Mouse (Mus musculus) telencephalon, adult 2 months (tissue): ENCODE results near the gene Gpr176.

Source experiments
- DNase-seq: peaks from one replicate; pipeline ENCODE4 v3.0.0-alpha.2; 2011; ENCODE audit warnings: low read depth, low spot score

The Gpr176 gene

GRCm38 (mm10) chr2:118373572-118374279 is 507 bp upstream of the Gpr176 start:
- peak; percentile 74 for DNase-seq

DNA sequence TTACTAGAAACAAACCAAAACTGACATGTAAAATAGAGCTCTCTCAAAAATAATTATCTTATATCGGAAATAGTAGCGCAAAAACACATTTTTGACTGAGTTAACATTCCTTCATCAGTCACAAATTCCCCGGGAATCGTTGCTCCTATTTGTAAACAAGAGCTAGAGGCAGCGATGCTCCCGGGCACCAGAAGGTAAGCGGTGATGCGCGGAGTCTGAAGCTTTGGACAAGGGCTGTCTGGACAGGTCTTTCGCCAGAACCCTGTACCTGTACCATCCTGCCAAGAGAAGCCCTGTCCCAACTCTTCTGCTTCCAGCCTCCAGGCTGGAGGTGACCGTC is 688 bp downstream of the Gpr176 start:
- no peak for DNase-seq

GRCm38 (mm10) chr2:118371841-118372240 is 1.4 kb downstream of the Gpr176 start:
- no peak for DNase-seq

DNA sequence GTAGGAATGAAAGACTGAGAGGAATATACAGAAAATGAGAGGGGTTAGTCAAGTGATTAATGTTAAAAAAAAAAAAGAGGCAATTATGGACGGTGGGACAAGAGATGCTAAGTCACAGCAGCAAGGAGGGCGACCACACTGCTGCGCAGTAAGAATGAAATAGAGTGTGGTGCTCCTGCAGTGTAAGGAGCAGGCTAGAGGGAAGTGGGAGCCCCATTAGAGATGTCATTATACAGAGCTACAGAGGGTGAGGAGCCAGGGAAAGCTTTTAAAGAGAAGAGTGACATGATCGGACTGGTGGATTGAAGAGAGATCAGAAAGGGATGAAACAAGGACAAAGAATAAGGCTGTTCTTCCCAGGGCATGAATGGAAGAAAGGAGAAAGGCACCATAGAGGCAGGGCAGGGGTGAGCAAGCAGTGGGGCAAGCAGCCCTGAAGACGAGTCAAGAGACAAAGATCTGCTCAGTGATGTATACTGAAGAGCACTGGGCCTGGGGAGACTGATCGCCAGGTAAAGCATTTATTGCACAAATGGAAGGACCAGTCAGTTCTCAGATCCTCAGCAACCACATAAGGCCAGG is 18.0 kb downstream of the Gpr176 start:
- DNase-seq, result no peak

DNA sequence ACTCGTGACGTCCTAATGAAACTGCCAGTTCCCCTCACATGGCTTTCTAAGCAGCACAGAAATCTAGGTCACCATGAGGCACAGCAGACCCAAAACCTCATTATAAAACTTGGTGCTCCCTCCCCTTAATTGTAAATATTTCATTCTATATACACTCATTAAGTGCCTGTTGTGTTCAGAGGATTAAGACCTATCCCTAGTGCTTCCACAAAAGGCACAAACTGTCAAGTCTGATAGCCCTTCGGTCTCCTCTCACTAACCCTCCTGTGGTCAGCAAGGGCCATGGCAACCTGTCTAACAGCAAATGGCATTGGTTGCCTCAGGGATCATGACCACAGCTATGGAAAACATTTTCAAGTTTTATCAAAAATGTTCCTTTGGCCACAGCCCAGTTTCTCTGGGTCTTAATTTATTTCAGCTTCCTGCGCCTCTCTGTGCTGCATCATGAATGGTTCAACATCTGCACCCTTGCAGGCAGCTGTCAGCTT is 19.3 kb downstream of the Gpr176 start:
- no peak for DNase-seq

- no peak for DNase-seq
Observed at GRCm38 (mm10) chr2:118353498-118353897, 19.7 kb downstream of the Gpr176 start.

DNA sequence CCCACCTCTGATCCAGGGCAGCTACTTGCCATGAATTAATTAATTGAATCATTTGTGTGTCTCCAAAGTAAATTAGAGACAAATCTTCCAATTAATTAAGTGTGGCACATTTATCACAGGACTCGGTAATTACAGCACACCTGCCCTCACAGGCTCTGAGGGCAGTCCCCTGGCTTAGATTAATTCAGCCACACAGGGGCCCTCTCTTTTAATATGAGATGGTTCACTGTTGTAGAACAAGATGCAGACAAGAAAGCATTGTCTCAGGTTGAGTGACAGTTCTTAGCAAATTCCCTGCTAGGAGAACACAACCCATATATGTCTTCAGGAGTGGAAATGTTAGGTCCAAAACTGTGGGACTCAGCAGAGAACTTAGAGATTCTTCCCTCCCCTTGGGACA is 27.7 kb downstream of the Gpr176 start:
- DNase-seq, result no peak

- no peak for DNase-seq
Observed at GRCm38 (mm10) chr2:118343897-118344296, 29.3 kb downstream of the Gpr176 start.

DNA sequence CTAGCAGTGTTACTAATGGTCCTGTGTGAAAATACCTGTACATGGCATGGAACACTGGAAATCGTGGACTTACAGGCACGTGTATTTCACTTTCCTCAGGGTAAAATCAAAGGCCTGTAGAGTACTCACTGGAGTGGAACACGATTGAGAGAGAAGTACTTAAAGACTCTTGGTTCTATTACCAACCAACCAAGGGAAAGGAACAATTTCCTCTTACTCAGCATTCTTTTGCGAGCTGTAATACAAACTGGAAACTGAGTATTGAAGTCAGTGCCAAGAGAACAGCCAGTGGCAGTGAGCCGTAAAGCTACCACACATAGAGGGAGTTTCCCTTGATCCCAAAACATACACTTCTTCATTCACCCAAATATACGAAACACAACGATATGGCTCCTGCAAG is 31.9 kb downstream of the Gpr176 start:
- no peak for DNase-seq

- no peak for DNase-seq
Observed at GRCm38 (mm10) chr2:118336084-118336483, 37.1 kb downstream of the Gpr176 start.

GRCm38 (mm10) chr2:118322663-118323062 is 50.6 kb downstream of the Gpr176 start:
- no peak for DNase-seq

- DNase-seq, result no peak
Observed at GRCm38 (mm10) chr2:118321804-118322203, 51.4 kb downstream of the Gpr176 start.

DNA sequence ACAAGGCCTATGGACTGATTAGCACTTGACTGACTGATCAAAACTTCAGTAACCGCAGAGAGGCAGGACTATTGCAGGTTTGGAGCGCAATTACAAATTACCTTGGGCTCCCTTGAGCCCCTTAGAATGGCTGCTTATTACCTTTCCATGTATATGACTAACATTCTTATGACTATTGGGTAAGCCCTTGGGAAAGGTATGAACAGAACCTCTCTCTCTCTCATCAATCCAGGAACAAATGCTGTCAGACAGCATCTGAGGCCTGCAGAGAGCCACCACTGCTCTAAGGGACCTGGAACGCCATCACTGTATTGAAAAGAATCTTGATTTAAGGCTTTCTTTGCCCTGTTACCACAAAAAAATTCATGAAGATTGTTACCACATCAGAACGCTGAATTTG is 52.1 kb downstream of the Gpr176 start:
- no peak for DNase-seq

DNA sequence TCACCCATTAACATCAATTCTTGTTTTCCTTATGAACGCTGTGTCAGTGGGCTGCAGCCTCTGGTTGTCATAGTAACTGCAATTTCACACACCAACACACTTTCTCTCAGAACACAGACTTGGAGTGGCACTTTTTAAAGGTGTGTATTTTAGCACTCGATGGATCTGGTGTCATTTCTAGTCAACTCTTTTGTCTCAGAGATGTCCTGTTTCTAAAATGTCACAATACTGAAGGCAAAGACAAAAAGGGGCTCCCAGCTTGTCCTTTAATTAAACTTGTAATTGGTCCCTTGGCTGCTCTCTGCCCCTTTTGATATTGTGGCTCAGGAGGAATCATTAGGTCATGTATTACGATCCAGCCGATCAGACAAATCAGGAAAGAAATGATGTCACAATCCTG is 52.7 kb downstream of the Gpr176 start:
- DNase-seq, result no peak

GRCm38 (mm10) chr2:118319176-118319575 is 54.0 kb downstream of the Gpr176 start:
- no peak for DNase-seq

DNA sequence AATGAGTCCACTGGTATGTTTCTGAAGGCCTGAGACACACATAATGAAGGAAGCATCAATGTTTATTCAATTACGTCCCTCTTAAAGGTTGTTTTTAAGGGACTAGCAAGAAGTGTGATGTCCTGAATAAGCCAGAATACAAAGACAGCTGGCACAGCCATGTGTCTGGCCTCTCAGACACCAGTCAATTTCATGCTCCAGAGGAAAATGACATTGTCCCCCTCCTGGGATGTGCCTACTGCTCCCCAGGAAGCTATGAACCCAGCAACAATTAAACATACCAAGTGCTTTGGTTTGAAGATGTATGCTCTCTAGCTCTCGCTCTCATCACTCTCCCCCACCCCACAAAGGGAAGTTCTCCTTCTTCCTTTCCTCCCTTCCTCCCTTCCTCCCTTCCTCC is 56.3 kb downstream of the Gpr176 start:
- no peak for DNase-seq

DNA sequence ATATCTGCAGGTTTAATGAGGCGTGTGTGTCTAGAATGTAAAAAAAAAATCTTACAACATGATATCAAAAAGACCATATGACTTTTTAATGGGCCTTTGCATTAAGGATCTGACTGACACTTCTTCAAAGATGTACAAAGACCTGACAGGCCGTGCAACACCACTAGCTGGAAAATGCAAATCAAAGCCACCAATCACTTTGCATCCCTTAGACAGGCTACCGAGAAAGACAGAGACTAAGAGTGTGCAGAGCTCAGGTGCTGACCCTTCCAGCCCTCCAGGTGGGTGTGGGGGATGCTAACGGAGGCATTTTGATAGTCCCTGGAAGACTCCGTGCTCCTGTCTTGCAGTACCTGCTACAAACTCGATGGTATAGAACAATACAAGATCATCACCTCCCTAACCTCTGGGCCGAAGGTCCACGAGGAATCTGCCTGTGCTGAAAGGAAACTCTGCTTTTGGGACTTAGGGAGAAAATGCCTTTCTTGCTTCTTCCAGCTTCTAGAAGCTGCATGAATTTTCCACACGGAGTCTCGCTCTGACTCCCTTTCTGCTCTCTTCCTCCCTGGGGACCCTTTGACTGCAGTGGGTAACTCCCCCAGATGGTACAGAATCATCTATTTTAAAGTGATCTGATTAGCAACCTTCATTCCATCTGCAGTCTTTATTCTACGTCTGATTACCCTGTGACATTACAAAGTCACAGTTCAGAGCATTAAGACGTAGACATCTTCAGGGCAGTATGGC is 57.4 kb downstream of the Gpr176 start:
- DNase-seq, result no peak

DNA sequence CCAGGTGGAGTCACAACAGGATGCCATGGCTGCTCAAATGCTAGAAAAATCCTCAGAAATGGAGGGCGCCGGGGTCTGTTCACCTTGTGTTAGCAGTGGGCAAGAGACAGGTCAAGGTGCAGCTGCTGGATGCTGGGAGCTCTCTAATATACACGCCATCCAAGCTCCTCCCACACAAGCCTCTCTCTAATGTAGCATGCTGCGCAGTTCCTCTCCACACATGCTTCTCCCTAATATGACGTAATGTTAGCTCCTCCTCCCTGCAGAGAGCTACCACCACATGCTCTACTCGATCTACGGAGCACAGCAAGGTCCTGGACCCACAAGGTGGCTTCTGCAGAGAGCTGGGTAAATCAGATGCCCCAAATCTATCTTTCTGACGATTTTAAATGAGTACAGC is 65.7 kb downstream of the Gpr176 start:
- peak; percentile 31 for DNase-seq

GRCm38 (mm10) chr2:118306966-118307365 is 66.3 kb downstream of the Gpr176 start:
- no peak for DNase-seq

DNA sequence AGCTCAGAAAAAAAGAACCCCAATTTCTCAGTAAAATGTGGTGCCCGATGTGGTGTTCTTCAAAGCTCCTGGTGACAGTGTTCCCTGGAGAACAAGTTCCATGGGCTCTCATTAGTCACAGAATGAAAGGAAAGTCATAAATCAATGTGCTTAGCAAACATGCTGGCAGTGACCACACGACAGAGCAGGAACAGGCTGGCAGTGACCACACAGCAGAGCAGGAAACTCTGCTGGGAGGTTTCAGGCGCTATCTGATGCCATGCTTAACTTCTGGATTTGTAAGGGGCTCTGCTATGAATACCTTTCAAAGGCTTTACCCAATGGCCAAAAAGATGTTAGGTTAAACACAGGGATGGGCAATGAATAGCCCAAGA is 66.7 kb downstream of the Gpr176 start:
- DNase-seq, result no peak

DNA sequence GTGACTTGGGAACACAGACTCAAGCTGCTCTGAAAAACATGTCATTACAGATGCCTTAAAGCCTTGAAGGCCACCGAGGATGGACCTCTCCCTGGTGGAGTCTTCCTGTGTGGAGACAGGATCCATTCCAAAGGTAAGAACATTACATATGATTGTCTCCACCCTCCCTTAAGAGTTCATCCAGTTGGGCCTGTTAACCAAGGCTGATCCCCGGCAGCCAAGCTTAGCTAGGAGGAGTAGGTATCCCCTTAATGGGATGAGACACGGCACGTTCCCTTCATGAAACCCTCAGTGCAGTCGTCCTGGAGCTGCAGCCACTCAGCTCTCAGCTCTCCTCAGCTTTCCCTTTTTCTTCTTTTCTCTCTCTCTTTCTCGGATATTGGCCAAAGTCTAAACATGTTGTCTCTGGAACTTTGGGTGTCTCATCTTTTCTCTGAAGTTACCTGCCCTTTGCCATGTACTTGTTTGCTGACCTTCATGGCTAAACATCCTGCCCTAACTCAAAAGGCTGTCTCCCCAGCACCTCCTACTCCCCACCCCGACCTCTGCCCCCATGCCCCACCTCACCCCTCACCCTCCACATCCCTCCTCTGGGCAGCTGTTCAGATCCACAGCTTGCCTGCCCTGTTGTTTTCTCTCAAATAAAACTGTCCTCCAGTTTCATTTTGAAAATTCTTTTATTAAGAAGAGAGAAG is 67.2 kb downstream of the Gpr176 start:
- no peak for DNase-seq

DNA sequence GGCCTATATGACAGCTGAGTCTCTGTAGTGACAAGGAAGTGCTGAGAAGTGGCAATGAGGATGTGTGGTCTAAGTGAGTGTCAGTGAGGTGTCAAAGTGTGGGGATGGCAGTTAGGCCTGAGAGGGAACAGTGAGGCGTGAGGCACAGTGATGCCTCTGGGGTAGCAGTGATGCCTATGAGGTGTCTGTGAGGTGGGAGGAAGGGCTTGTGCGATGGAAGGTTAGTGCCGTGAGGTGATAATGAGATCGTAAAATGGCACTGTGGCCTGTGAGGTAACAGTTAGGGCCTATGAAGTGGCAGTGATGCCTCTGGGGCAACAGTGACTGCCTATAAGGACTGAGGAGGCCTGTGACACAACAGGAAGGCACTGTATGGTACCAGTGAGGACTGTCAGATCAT is 69.8 kb downstream of the Gpr176 start:
- DNase-seq, result no peak
